Mouse (Mus musculus) cerebral cortex, adult 2 months (tissue): ENCODE data around the gene Ccnb1ip1.

Experiments used
- WGBS: fragments of 180-500 bp; shearing (Covaris S2); methylation state at CpG from one replicate; pipeline ENCODE4 v1.1.7; 2018; 5-methylcytosine and 5-hydroxymethylcytosine counted together

The Ccnb1ip1 gene

GRCm38 (mm10) chr14:50784391-50785250 lies 22.9 kb downstream of the Ccnb1ip1 start:
- 7% methylated on average over 16 of the region's 16 CpGs for WGBS

- 94% methylated on average over 3 of the region's 3 CpGs for WGBS
Observed at GRCm38 (mm10) chr14:50782166-50782565, 25.4 kb downstream of the Ccnb1ip1 start.

GRCm38 (mm10) chr14:50771342-50771741 lies 36.2 kb downstream of the Ccnb1ip1 start:
- 80% methylated on average over 2 of the region's 2 CpGs for WGBS

GRCm38 (mm10) chr14:50765736-50766135 lies 41.8 kb downstream of the Ccnb1ip1 start:
- WGBS = 71% methylated on average over 6 of the region's 6 CpGs

- 25% methylated on average over 5 of the region's 5 CpGs for WGBS
Observed at GRCm38 (mm10) chr14:50758416-50759085, 49.0 kb downstream of the Ccnb1ip1 start.

GRCm38 (mm10) chr14:50744994-50745393 lies 62.5 kb downstream of the Ccnb1ip1 start, which contains the start of gene Olfr749:
Gene Olfr749 (minus strand): TSS chr14:50745094.

GRCm38 (mm10) chr14:50741584-50741983 lies 65.9 kb downstream of the Ccnb1ip1 start:
- 77% methylated on average over 2 of the region's 2 CpGs for WGBS

- 73% methylated on average over 2 of the region's 2 CpGs for WGBS
Observed at GRCm38 (mm10) chr14:50740334-50740733, 67.2 kb downstream of the Ccnb1ip1 start.
